Mouse (Mus musculus) limb, embryonic 11.5 days (tissue): ENCODE data around the gene Med24. TPM values are rescaled to one million over a fixed set of nuclear protein-coding genes. Genes with fewer than 3 reads are reported as not detected.
"Not testable (repeated sequence)": the region's sequence is repeated elsewhere in the genome, so short reads cannot be mapped to it uniquely, and the experiment has no call there.

Source experiments
- ATAC-seq: fragments of 200-750 bp; cut with Nextera tagmentation; 2 replicates; pipeline ENCODE4 v1.8.0; 2017; ENCODE audit warnings: low read depth; ENCODE audit not compliant: insufficient number of reproducible peaks, low FRiP score, low TSS enrichment
- DNase-seq: peaks from one replicate; pipeline ENCODE4 v3.0.0-alpha.2; 2015; ENCODE audit warnings: low spot score
- H3K27ac ChIP-seq: fragments of 300-500 bp; sonication (generic); replicated peaks from 2 replicates; pipeline ENCODE4 v1.5.1; 2014; ENCODE audit warnings: low read depth, mild to moderate bottlenecking, low read length
- H3K27me3 ChIP-seq: fragments of 300-500 bp; sonication (generic); 2 replicates; pipeline ENCODE4 v1.6.1; 2014; ENCODE audit warnings: mild to moderate bottlenecking, low read length, mixed read lengths; ENCODE audit not compliant: control insufficient read depth, insufficient read depth
- H3K36me3 ChIP-seq: fragments of 300-500 bp; sonication (generic); 2 replicates; pipeline ENCODE4 v1.6.1; 2014; ENCODE audit warnings: mild to moderate bottlenecking, low read length, moderate library complexity, mixed read lengths; ENCODE audit not compliant: control insufficient read depth, insufficient read depth
- H3K4me1 ChIP-seq: fragments of 300-500 bp; sonication (generic); 2 replicates; pipeline ENCODE4 v1.6.1; 2014; ENCODE audit warnings: low read length, mixed read lengths; ENCODE audit not compliant: control insufficient read depth, insufficient read depth
- H3K4me2 ChIP-seq: fragments of 300-500 bp; sonication (generic); 2 replicates; pipeline ENCODE4 v1.6.1; 2014; ENCODE audit warnings: low read depth, mild to moderate bottlenecking, moderate library complexity; ENCODE audit not compliant: severe bottlenecking
- H3K4me3 ChIP-seq: fragments of 300-500 bp; sonication (generic); 2 replicates; pipeline ENCODE4 v1.5.1; 2014; ENCODE audit warnings: low read depth, low read length
- H3K9ac ChIP-seq: fragments of 300-500 bp; sonication (generic); 2 replicates; pipeline ENCODE4 v1.6.1; 2014; ENCODE audit warnings: mild to moderate bottlenecking, low read length
- H3K9me3 ChIP-seq: fragments of 300-500 bp; sonication (generic); 2 replicates; pipeline ENCODE4 v1.6.1; 2016; ENCODE audit warnings: low read length; ENCODE audit not compliant: control insufficient read depth
- WGBS: fragments of 180-500 bp; shearing (Covaris S2); extraction: QIAGEN DNeasy Blood & Tissue Kit; methylation state at CpG from one replicate; pipeline ENCODE4 v1.1.7; 2014; 5-methylcytosine and 5-hydroxymethylcytosine counted together
- polyA plus RNA-seq: library from polyadenylated mRNA; unstranded; fragments of >200 nt; fragmentation: Nextera tagmentation; extraction: Ambion mirVana; gene quantifications from 2 replicates; pipeline ENCODE4 v1.2.1, GENCODE M21; 2014

Med24 gene
- polyA plus RNA-seq, 1 experiment from 2014 or later, result 68.0 TPM

GRCm38 (mm10) chr11:98721458-98722226, 7.6 kb downstream of the Med24 start:
- H3K9ac ChIP-seq, result no peak overlapping the region
- 51% methylated on average over 24 of the region's 24 CpGs for whole genome bisulfite sequencing
- H3K4me1 ChIP-seq, result peaks cover 4% of the 10 kb centered on the region; the same call in 1 of the 2 replicates
- ATAC-seq (no peak), DNase-seq (peak; percentile 55)
- H3K4me2 ChIP-seq, result no peak overlapping the region
- no peak overlapping the region for H3K27ac ChIP-seq
- H3K27me3 ChIP-seq, result no peaks in the 10 kb centered on the region
- no peaks in the 10 kb centered on the region for H3K36me3 ChIP-seq
- no peaks in the 10 kb centered on the region for H3K9me3 ChIP-seq
- H3K4me3 ChIP-seq, result no peak overlapping the region

- Histone ChIP-seq H3K9me3 (no peaks in the 10 kb centered on the region), H3K4me2 (no peak overlapping the region), H3K4me3 (no peak overlapping the region), H3K36me3 (peaks cover 3% of the 10 kb centered on the region; the same call in 1 of the 2 replicates), H3K27me3 (no peaks in the 10 kb centered on the region), H3K4me1 (peaks cover 4% of the 10 kb centered on the region; the same call in 1 of the 2 replicates), H3K9ac (no peak overlapping the region), H3K27ac (no peak overlapping the region)
- 77% methylated on average over 2 of the region's 2 CpGs for WGBS
- no peak for ATAC-seq
- no peak for DNase-seq
Measured at GRCm38 (mm10) chr11:98720756-98721155, 8.5 kb downstream of the Med24 start.

DNA sequence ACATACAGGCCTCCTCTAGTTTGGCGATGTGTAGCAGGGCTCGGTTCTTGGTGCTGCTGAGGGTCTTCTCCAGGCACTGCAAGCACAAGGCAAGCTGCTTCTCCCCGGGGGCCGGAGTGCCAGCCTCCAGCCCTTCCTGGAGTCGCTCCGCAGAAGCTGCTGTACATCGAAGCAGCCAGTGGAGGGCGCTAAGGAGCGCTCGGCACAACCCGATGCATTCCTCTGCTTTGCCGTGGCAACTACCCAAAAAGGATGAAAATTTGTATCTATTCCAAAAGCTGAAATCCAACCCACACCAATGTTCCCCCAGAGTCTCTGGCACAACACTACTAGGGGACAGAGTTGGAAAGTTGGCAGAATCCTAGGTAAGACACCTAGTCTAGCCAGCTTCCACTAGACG, 11.3 kb downstream of the Med24 start:
- Histone ChIP-seq H3K4me3 (no peak overlapping the region), H3K4me1 (peaks cover 4% of the 10 kb centered on the region; the same call in 1 of the 2 replicates), H3K4me2 (no peak overlapping the region), H3K36me3 (peaks cover 16% of the 10 kb centered on the region), H3K9ac (no peak overlapping the region), H3K9me3 (no peaks in the 10 kb centered on the region), H3K27me3 (no peaks in the 10 kb centered on the region), H3K27ac (no peak overlapping the region)
- no peak for ATAC-seq
- WGBS, result 17% methylated on average over 13 of the region's 13 CpGs
- DNase-seq, result peak; percentile 75

DNA sequence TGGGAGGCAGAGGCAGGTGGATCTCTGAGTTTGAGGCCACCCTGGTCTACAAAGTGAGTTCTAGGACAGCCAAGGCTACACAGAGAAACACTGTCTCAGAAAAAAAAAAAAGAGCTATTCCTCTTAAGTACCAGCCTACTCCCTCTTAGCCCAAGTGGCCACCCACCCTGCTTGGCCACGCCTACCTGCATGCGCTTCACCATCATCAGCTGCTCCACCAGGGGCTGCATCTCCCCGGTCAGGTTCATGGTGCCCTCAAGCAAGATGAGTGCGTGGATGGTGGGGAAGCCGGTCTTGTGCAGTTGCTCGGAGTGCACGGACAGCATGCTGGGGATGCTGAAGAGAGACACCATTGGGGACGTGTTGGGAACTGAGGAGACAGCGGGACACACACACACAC, 13.3 kb downstream of the Med24 start:
- Histone ChIP-seq H3K9me3 (no peaks in the 10 kb centered on the region), H3K4me3 (no peak overlapping the region), H3K36me3 (peaks cover 23% of the 10 kb centered on the region), H3K4me2 (no peak overlapping the region), H3K4me1 (no peaks in the 10 kb centered on the region), H3K27me3 (no peaks in the 10 kb centered on the region), H3K27ac (no peak overlapping the region), H3K9ac (no peak overlapping the region)
- DNase-seq (no peak), ATAC-seq (no peak)
- 93% methylated on average over 9 of the region's 9 CpGs for WGBS

GRCm38 (mm10) chr11:98713703-98714102, 15.5 kb downstream of the Med24 start:
- no peaks in the 10 kb centered on the region for H3K9me3 ChIP-seq
- no peaks in the 10 kb centered on the region for H3K27me3 ChIP-seq
- H3K9ac ChIP-seq, result no peak overlapping the region
- DNase-seq (no peak), ATAC-seq (no peak)
- H3K36me3 ChIP-seq, result peaks cover 28% of the 10 kb centered on the region
- no peak overlapping the region for H3K27ac ChIP-seq
- H3K4me2 ChIP-seq, result no peak overlapping the region
- no peak overlapping the region; the same call in 1 of the 2 replicates for H3K4me3 ChIP-seq
- 87% methylated on average over 12 of the region's 12 CpGs for WGBS
- H3K4me1 ChIP-seq, result no peaks in the 10 kb centered on the region

- 94% methylated on average over 5 of the region's 6 CpGs for WGBS
Measured at GRCm38 (mm10) chr11:98712009-98712408, 17.2 kb downstream of the Med24 start.

DNA sequence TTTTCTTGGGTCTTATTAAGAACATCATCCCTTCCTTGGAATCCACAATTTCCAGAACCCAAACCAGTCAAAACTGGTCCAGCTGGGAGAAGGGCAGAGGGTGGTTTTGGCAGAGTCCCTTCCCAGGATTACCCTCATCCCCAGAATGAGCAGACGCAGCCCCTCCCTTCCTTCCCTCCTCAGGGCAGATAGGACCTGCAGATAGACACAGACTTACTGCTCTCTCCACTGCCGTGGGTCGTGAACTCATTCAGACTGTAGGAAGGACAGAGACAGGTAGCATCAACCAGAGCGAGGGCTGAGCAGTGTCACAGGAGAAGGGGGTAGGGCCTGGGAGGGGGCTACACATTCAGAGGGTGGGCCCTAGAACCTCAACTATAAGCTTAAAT, 18.2 kb downstream of the Med24 start:
- Histone ChIP-seq H3K36me3 (peaks cover 41% of the 10 kb centered on the region), H3K27me3 (no peaks in the 10 kb centered on the region), H3K4me1 (no peaks in the 10 kb centered on the region), H3K4me3 (no peak overlapping the region), H3K4me2 (no peak overlapping the region), H3K9ac (no peak overlapping the region), H3K9me3 (no peaks in the 10 kb centered on the region), H3K27ac (no peak overlapping the region)
- WGBS, result 75% methylated on average over 4 of the region's 4 CpGs
- ATAC-seq, result no peak
- DNase-seq, result no peak

More at GRCm38 (mm10) chr11:98712009-98712408, 17.2 kb downstream of the Med24 start:
- H3K4me1 ChIP-seq, H3K27me3 ChIP-seq, H3K9ac ChIP-seq, H3K9me3 ChIP-seq, DNase-seq, H3K27ac ChIP-seq, H3K4me3 ChIP-seq, H3K4me2 ChIP-seq, ATAC-seq: not testable (repeated sequence)
- peaks cover 37% of the 10 kb centered on the region for H3K36me3 ChIP-seq

GRCm38 (mm10) chr11:98710416-98711045, 18.7 kb downstream of the Med24 start:
- H3K27ac ChIP-seq, result no peak overlapping the region
- H3K4me3 ChIP-seq, result no peak overlapping the region
- H3K9me3 ChIP-seq, result no peaks in the 10 kb centered on the region
- H3K9ac ChIP-seq, result no peak overlapping the region
- WGBS, result 57% methylated on average over 12 of the region's 12 CpGs
- peaks cover 39% of the 10 kb centered on the region for H3K36me3 ChIP-seq
- no peaks in the 10 kb centered on the region for H3K27me3 ChIP-seq
- no peak overlapping the region for H3K4me2 ChIP-seq
- ATAC-seq (peak; percentile 20; the same call in 1 of the 2 replicates), DNase-seq (peak; percentile 93)
- no peaks in the 10 kb centered on the region for H3K4me1 ChIP-seq
